Mouse (Mus musculus) small intestine, adult 2 months (tissue): ENCODE results near the gene Snrpa1.

Source experiments
- CTCF ChIP-seq: fragments of 200-500 bp; IDR thresholded peaks from 2 replicates; pipeline ENCODE4 v1.5.1; 2012; ENCODE audit warnings: low read depth, mild to moderate bottlenecking, control low read depth, inconsistent platforms, low read length, moderate library complexity, mixed read lengths; ENCODE audit not compliant: insufficient replicate concordance, insufficient read length; ENCODE audit errors: extremely low read depth
- POLR2A ChIP-seq: fragments of 200-500 bp; IDR thresholded peaks from 2 replicates; pipeline ENCODE4 v1.6.1; 2012; ENCODE audit warnings: low read depth, mild to moderate bottlenecking, control low read depth, inconsistent platforms, low read length, moderate library complexity

- TF ChIP-seq CTCF (no peak), POLR2A (no peak)
Observed at GRCm38 (mm10) chr7:66108961-66109854, 50.4 kb downstream of the Snrpa1 start, which contains the start of gene Chsy1.
